8 mouse cellular contexts compared by ENCODE assay signal in genomic region chr8:45345031-45345430, GRCm38 (mm10). TPM values are rescaled to one million over a fixed set of nuclear protein-coding genes. Genes with fewer than 3 reads are reported as not detected.
DNase-seq lines count a peak whose midpoint lies in the region; ATAC-seq and TF ChIP-seq lines count a peak whose summit lies in the region.

No protein-coding gene starts in this region.

- H3K4me3 ChIP-seq in heart, postnatal 0 days (ENCODE audit: low read depth, low read length) = no peak overlapping the region

- TF ChIP-seq EP300 in heart, postnatal 0 days (IDR thresholded peaks at IDR 0.05; ENCODE audit: low read depth) = no peak

- TF ChIP-seq CTCF in heart, postnatal 0 days (IDR thresholded peaks at IDR 0.05; ENCODE audit: low read depth) = peak; percentile 99

- 9% methylated on average over 6 of the region's 6 CpGs for WGBS in heart, postnatal 0 days

- no peaks in the 10 kb centered on the region for H3K4me1 ChIP-seq in heart, postnatal 0 days (ENCODE audit: control insufficient read depth, insufficient read depth)

- H3K9ac ChIP-seq in heart, postnatal 0 days (replicated peaks; ENCODE audit: low read depth, low read length) = no peak overlapping the region

- H3K27ac ChIP-seq in heart, postnatal 0 days (ENCODE audit: low read depth) = no peak overlapping the region

- H3K36me3 ChIP-seq in heart, postnatal 0 days (replicated peaks; ENCODE audit: control insufficient read depth, insufficient read depth, low read length) = 0 out of 2 replicates have a peak, but pooled peaks cover 3% of the 10 kb centered on the region

- no peaks in the 10 kb centered on the region for H3K9me3 ChIP-seq in heart, postnatal 0 days (replicated peaks; ENCODE audit: control insufficient read depth, low read length)

- no peaks in the 10 kb centered on the region for H3K27me3 ChIP-seq in heart, postnatal 0 days (ENCODE audit: control insufficient read depth, insufficient read depth, low read length)

- ATAC-seq in heart, postnatal 0 days (ENCODE audit: insufficient read depth, low read depth) = peak; percentile 75

- H3K4me2 ChIP-seq in heart, postnatal 0 days (ENCODE audit: low read depth, low read length) = no peak overlapping the region

- DNase-seq in CD8-positive naive resting alpha-beta T cell, adult 2 months (ENCODE audit: low read depth in 2 of 2, low spot score in 2 of 2) = peak; percentile 37 to 46
- peak; percentile 58 for DNase-seq in adrenal gland, adult 2 months
- DNase-seq in embryo, embryonic 11.5 days (ENCODE audit: low read depth, low spot score) = peak; percentile 69
- peak; percentile 68 for DNase-seq in heart, postnatal 0 days (ENCODE audit: low spot score)
- DNase-seq in kidney, postnatal 14 days = peak; percentile 73
- peak; percentile 59 to 60 for DNase-seq in lung, adult 18-20 months
- peak; percentile 34 for DNase-seq in ovary, postnatal 14 days (ENCODE audit: low spot score)
- peak; percentile 68 for DNase-seq in thymus, postnatal 4 days

RNA-seq across cellular contexts. Expression of gene Cyp4v3, which starts 12.0 kb away (rescaled TPM):
- total RNA-seq in adrenal gland, adult 2 months (2021) = 10 to 100 TPM; 21.2 to 26.3 TPM
- 3.3 and 4.0 TPM in 2 replicates for polyA plus RNA-seq in adrenal gland, adult 2 months (2012; rRNA removed)
- total RNA-seq in heart, postnatal 0 days (2014; rRNA removed; ENCODE audit: low replicate concordance) = 0.15 and 1.3 TPM in 2 replicates
- polyA plus RNA-seq in heart, postnatal 0 days (2015; fragmentation: Nextera tagmentation; extraction: Ambion mirVana) = 0.65 and 0.83 TPM in 2 replicates

RNA-seq across cellular contexts. Expression of gene Gm45753, which starts 36.8 kb away (rescaled TPM):
- under 1 TPM in 1 of 2 experiments, not detected in 1; 0.29 TPM for total RNA-seq in adrenal gland, adult 2 months (2021)
- not detected in 2 replicates for polyA plus RNA-seq in adrenal gland, adult 2 months (2012; rRNA removed)
- not detected in 2 replicates for total RNA-seq in heart, postnatal 0 days (2014; rRNA removed; ENCODE audit: low replicate concordance)
- not detected in 2 replicates for polyA plus RNA-seq in heart, postnatal 0 days (2015; fragmentation: Nextera tagmentation; extraction: Ambion mirVana)

RNA-seq across cellular contexts. Expression of gene Fam149a, which starts 37.1 kb away (rescaled TPM):
- total RNA-seq in adrenal gland, adult 2 months (2021) = 10 to 100 TPM in 1 of 2 experiments, 1 to 10 TPM in 1; 8.6 to 12.8 TPM
- polyA plus RNA-seq in adrenal gland, adult 2 months (2012; rRNA removed) = 5.3 TPM in 2 replicates
- 4.9 and 7.3 TPM in 2 replicates for total RNA-seq in heart, postnatal 0 days (2014; rRNA removed; ENCODE audit: low replicate concordance)
- polyA plus RNA-seq in heart, postnatal 0 days (2015; fragmentation: Nextera tagmentation; extraction: Ambion mirVana) = 2.4 and 2.6 TPM in 2 replicates

RNA-seq across cellular contexts. Expression of gene Klkb1, which starts 50.4 kb away (rescaled TPM):
- total RNA-seq in adrenal gland, adult 2 months (2021) = under 1 TPM in 1 of 2 experiments, not detected in 1; 0.14 TPM
- polyA plus RNA-seq in adrenal gland, adult 2 months (2012; rRNA removed) = 0.04 TPM in 1 of 2 replicates, not detected in the other
- not detected in 2 replicates for total RNA-seq in heart, postnatal 0 days (2014; rRNA removed; ENCODE audit: low replicate concordance)
- not detected in 2 replicates for polyA plus RNA-seq in heart, postnatal 0 days (2015; fragmentation: Nextera tagmentation; extraction: Ambion mirVana)
